Mouse (Mus musculus) small intestine, adult 2 months (tissue): ENCODE data around the gene Hdgf. TPM values are rescaled to one million over a fixed set of nuclear protein-coding genes. Genes with fewer than 3 reads are reported as not detected.
"Not testable (repeated sequence)": the region's sequence is repeated elsewhere in the genome, so short reads cannot be mapped to it uniquely, and the experiment has no call there.

Source experiments
- H3K27ac ChIP-seq: fragments of 200-500 bp; 2 replicates; pipeline ENCODE4 v1.5.1; 2012; ENCODE audit warnings: low read depth, low read length, control low read depth, inconsistent platforms; ENCODE audit not compliant: insufficient read depth
- H3K27me3 ChIP-seq: fragments of 200-500 bp; 2 replicates; pipeline ENCODE4 v1.6.1; 2012; ENCODE audit warnings: mild to moderate bottlenecking, moderate library complexity, low read length, inconsistent platforms; ENCODE audit not compliant: control insufficient read depth, insufficient read depth
- H3K36me3 ChIP-seq: fragments of 200-500 bp; 2 replicates; pipeline ENCODE4 v1.6.1; 2012; ENCODE audit warnings: mild to moderate bottlenecking, low read length, control low read depth, inconsistent platforms; ENCODE audit not compliant: control insufficient read depth, insufficient read depth
- H3K4me1 ChIP-seq: fragments of 200-500 bp; 2 replicates; pipeline ENCODE4 v1.6.1; 2012; ENCODE audit warnings: low read length, inconsistent platforms, mixed read lengths; ENCODE audit not compliant: control insufficient read depth, insufficient read depth, insufficient read length
- H3K4me3 ChIP-seq: fragments of 200-500 bp; 2 replicates; pipeline ENCODE4 v1.5.1; 2012; ENCODE audit warnings: low read depth, mild to moderate bottlenecking, control low read depth, inconsistent platforms, low read length, moderate library complexity
- CTCF ChIP-seq: fragments of 200-500 bp; IDR thresholded peaks from 2 replicates; pipeline ENCODE4 v1.5.1; 2012; ENCODE audit warnings: low read depth, mild to moderate bottlenecking, control low read depth, inconsistent platforms, low read length, moderate library complexity, mixed read lengths; ENCODE audit not compliant: insufficient replicate concordance, insufficient read length; ENCODE audit errors: extremely low read depth
- POLR2A ChIP-seq: fragments of 200-500 bp; IDR thresholded peaks from 2 replicates; pipeline ENCODE4 v1.6.1; 2012; ENCODE audit warnings: low read depth, mild to moderate bottlenecking, control low read depth, inconsistent platforms, low read length, moderate library complexity
- WGBS: fragments of 180-500 bp; shearing (Covaris S2); methylation state at CpG from one replicate; pipeline ENCODE4 v1.1.7; 2018; 5-methylcytosine and 5-hydroxymethylcytosine counted together
- polyA plus RNA-seq: library from polyadenylated mRNA; depleted of rRNA; stranded (reverse); fragments of >200 nt; gene quantifications from 2 replicates; pipeline ENCODE4 v1.2.3, GENCODE M21; 2012; rRNA removed

Hdgf gene
- polyA plus RNA-seq: 20.0 and 44.5 TPM in 2 replicates

DNA sequence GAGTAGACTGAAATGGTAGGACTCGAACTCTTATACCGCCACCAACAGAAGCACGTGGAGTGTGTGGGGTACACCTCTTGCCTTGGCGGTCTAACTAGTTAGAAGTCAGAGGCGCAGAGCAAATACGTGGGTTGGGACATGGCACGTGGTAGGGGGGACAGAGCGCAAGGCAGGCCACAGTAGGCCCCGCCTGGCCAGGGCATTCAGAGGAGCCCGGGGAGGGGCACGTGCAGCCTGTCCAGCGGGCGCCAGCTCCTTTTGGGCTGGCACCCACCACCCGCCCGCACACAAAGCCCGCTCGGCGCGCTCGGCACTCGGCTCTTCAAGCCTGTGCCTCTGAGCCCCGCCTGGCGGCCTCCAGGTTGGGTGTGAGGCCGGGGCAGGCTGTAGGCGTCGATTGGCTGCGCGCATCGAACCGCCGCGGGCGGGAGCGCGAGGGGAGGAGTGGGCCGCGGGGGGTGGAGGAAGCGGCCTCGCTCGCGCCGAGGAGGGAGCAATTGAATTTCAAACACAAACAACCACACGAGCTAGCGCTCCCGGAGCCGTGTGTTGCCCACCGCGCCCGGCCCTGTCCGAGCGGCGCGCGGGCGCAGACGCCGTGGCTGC is at the start of gene Hdgf:
TSS of gene Hdgf (plus strand) at position 442 of the 606 bp plus-strand sequence.
- peak; percentile 51 for TF ChIP-seq POLR2A
- TF ChIP-seq CTCF: no peak
- H3K4me1 ChIP-seq: peaks cover 19% of the 10 kb centered on the region
- WGBS: under 1% methylated on average over 57 of the region's 57 CpGs
- no peaks in the 10 kb centered on the region for H3K36me3 ChIP-seq
- H3K27me3 ChIP-seq: no peaks in the 10 kb centered on the region
- H3K27ac ChIP-seq: peak within 1 kb of the TSS; percentile 77
- peak within 1 kb of the TSS; percentile 92 for H3K4me3 ChIP-seq

GRCm38 (mm10) chr3:87857666-87858065 is 48.5 kb upstream of the Hdgf start:
- Histone ChIP-seq H3K27ac (no peak overlapping the region), H3K36me3 (peaks cover 39% of the 10 kb centered on the region), H3K27me3 (no peaks in the 10 kb centered on the region), H3K4me1 (no peaks in the 10 kb centered on the region), H3K4me3 (no peak overlapping the region)
- TF ChIP-seq CTCF (no peak), POLR2A (no peak)
- WGBS: 94% methylated on average over 8 of the region's 8 CpGs

DNA sequence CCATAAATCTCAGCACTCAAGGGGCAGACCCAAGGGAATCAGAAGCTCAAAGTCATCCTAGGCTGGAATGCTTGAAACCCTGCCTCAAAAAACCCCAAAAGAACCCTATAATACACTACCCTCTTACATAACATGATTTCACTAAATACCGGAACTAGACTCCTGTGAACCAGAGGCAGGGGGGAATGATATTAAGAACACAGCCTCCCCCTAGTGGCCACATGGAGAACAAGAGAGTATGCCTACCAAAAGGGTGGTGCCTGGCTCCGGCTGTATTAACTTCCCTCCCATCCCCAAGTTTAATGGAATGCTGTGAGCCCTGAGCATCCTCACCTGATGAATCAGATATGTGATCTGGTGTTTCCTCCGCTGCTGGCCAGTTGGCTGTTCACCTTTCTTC is 46.3 kb upstream of the Hdgf start:
- no peak overlapping the region for H3K27ac ChIP-seq
- H3K36me3 ChIP-seq: peaks cover 53% of the 10 kb centered on the region
- no peak overlapping the region for H3K4me3 ChIP-seq
- TF ChIP-seq POLR2A (no peak), CTCF (peak; percentile 68; the same call in 1 of the 2 replicates)
- no peaks in the 10 kb centered on the region for H3K4me1 ChIP-seq
- 31% methylated on average over 3 of the region's 3 CpGs for WGBS
- no peaks in the 10 kb centered on the region for H3K27me3 ChIP-seq

- not testable (repeated sequence) for H3K4me1 ChIP-seq, H3K27ac ChIP-seq, H3K4me3 ChIP-seq, H3K27me3 ChIP-seq
- H3K36me3 ChIP-seq: peaks cover 67% of the 10 kb centered on the region
- 86% methylated on average over 4 of the region's 4 CpGs for WGBS
Measured at GRCm38 (mm10) chr3:87864111-87864510, 42.0 kb upstream of the Hdgf start.

DNA sequence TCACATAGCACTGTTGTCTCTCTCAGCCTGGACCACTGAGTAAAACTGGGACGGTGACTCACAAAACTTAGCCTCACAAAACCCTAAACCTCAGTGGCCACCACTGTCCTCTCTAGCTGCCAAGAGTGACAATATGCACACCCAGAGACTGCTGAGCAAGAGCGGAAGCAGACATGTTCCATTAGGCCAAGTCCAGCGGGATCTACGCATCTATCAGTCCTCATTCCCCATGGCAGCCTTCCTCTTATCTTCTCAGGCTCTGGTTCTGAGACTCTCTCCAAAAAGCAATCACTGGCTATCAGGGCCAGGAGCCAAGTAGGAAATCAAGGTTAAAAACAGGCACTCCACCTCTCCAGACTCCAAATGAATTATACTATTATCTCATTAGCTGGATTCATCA is 28.4 kb upstream of the Hdgf start:
- TF ChIP-seq CTCF (no peak), POLR2A (no peak)
- Histone ChIP-seq H3K4me1 (no peaks in the 10 kb centered on the region), H3K36me3 (peaks cover 14% of the 10 kb centered on the region), H3K27ac (no peak overlapping the region), H3K27me3 (no peaks in the 10 kb centered on the region), H3K4me3 (no peak overlapping the region)
- 72% methylated on average over 4 of the region's 4 CpGs for WGBS

DNA sequence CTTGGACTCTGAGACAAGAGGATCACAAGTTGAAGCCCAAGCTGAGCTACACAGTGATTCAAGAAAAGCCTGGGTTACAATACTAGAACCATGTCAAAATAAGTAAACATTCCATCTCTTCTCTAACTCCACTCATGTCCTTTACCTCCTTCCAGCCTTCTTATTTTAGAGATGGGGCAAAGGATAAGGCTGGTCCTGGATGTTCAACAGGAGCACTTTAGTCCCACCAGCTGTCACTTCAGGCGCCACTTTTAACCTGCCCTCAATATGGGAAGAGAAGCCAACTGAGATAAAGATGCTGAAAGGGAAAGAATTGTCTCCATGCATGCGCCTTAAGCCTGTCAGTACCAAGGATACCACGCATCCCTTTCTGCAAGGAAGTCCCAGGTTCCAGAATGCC is 21.8 kb upstream of the Hdgf start:
- TF ChIP-seq CTCF: no peak
- TF ChIP-seq POLR2A: no peak
- Histone ChIP-seq H3K27ac (no peak overlapping the region), H3K4me1 (peaks cover 7% of the 10 kb centered on the region; the same call in 1 of the 2 replicates), H3K4me3 (peak overlapping the region; percentile 79), H3K27me3 (no peaks in the 10 kb centered on the region), H3K36me3 (peaks cover 6% of the 10 kb centered on the region)
- under 1% methylated on average over 3 of the region's 3 CpGs for WGBS

- under 1% methylated on average over 26 of the region's 28 CpGs for WGBS
- Histone ChIP-seq H3K4me3 (peak overlapping the region; percentile 79), H3K36me3 (peaks cover 6% of the 10 kb centered on the region), H3K27ac (peak overlapping the region; percentile 72), H3K27me3 (no peaks in the 10 kb centered on the region), H3K4me1 (peaks cover 7% of the 10 kb centered on the region; the same call in 1 of the 2 replicates)
- no peak for TF ChIP-seq POLR2A
- no peak for TF ChIP-seq CTCF
Measured at GRCm38 (mm10) chr3:87884708-87885251, 21.3 kb upstream of the Hdgf start.
